Mouse (Mus musculus): Measurements from ENCODE around the gene Acacb. TPM values are rescaled to one million over a fixed set of nuclear protein-coding genes. Genes with fewer than 3 reads are reported as not detected.

Gene Acacb
- 1 to 10 TPM in 1 of 2 experiments, under 1 TPM in 1; 0.95 to 1.2 TPM for polyA plus RNA-seq (2017; shearing (Covaris generic))

GRCm38 (mm10) chr5:114146028-114146888, at the start of gene Acacb:
Acacb (plus strand) TSS chr5:114146535.

GRCm38 (mm10) chr5:114127374-114128349, 18.7 kb upstream of the Acacb start, which contains the start of gene Alkbh2:
Alkbh2 (minus strand) TSS chr5:114128218.

GRCm38 (mm10) chr5:114130211-114130605, 16.1 kb upstream of the Acacb start, which contains the start of gene Ung:
Ung (plus strand) TSS chr5:114130386.

DNA sequence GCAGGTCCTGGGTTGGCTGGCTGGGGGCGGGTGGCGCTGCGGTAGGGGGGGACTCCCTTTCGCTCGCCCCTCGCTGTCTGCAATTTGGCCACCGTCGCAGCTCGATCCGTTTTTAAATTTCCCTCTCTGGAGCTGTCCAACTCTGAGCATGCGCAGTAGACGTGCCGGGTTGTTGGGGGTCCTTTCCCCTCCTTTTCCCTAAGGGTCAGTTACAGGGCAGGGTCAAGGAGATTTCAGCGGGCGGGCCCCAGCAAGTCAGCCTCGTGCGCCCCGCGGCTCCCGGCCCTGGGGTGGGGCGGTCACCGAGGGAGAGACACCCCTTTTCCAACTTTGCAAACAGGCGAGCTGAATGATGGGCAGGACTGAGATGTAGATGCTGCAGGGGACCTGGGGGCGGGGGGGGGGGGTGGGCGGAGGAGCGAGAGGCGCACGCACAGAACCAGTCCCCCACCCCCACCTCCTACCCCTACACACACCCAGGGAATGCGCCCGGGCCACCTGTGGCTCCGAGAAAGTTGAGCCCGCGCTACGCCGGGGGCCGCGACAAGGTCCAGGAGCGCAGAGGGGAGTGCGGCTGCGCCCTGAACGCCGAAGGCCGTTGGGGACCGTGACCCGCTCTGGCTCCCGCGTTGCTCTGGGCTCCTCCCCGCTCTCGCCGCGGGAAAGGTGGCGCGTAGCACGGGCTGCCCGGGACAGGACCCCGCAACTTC, 127.5 kb downstream of the Acacb start, which contains the start of gene Foxn4:
Gene Foxn4, minus strand, starts transcription at position 115 of the 710 bp plus-strand sequence.

DNA sequence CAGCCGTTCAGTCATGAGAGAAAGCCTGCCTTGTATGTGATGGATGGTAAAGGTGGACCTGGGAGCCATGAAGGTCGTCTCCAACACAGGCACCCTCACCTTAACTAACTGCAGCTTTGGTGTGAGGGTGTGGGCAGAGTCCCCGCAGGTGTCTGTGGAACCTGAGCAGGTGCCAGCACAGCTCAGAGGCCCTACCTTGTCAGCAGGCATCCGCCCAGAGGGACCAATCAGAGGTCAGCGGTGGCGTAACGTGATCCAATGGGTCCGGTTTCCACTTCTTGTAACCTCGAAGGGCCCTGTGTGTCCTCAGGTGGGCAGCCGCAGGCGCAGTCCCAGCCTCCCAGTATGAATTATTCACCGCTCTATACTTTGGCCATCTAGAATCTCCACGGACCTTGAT, 142.5 kb downstream of the Acacb start, which contains the start of gene Myo1h:
Gene Myo1h, plus strand, starts transcription at position 293 of the 400 bp plus-strand sequence.

Other genes with a start within 250 kb of the Acacb start
- gene Coro1c, start 237.8 kb upstream of the Acacb start, polyA plus RNA-seq (2017; shearing (Covaris generic)) = 100 to 1,000 TPM in 1 of 2 experiments, 10 to 100 TPM in 1; 73.1 to 104 TPM
- 10 to 100 TPM; 45.0 to 47.2 TPM for gene Ssh1, start 152.6 kb upstream of the Acacb start, polyA plus RNA-seq (2017; shearing (Covaris generic))
- 1 to 10 TPM in 1 of 2 experiments, under 1 TPM in 1; 0.63 to 2.8 TPM for gene Dao, start 142.8 kb upstream of the Acacb start, polyA plus RNA-seq (2017; shearing (Covaris generic))
- gene Usp30, start 81.1 kb upstream of the Acacb start, polyA plus RNA-seq (2017; shearing (Covaris generic)) = 10 to 100 TPM in 1 of 2 experiments, 1 to 10 TPM in 1; 7.2 to 11.8 TPM
- gene Svop, start 55.0 kb upstream of the Acacb start, polyA plus RNA-seq (2017; shearing (Covaris generic)) = 1 to 10 TPM in 1 of 2 experiments, under 1 TPM in 1; 0.52 to 1.3 TPM
- 10 to 100 TPM; 16.8 to 20.8 TPM for gene Alkbh2, start 18.3 kb upstream of the Acacb start, polyA plus RNA-seq (2017; shearing (Covaris generic))
- gene Ung, start 16.1 kb upstream of the Acacb start, polyA plus RNA-seq (2017; shearing (Covaris generic)) = 1 to 10 TPM; 2.5 to 5.5 TPM
- not detected for gene Foxn4, start 127.3 kb downstream of the Acacb start, polyA plus RNA-seq (2017; shearing (Covaris generic))
- gene Myo1h, start 142.6 kb downstream of the Acacb start, polyA plus RNA-seq (2017; shearing (Covaris generic)) = 1 to 10 TPM; 5.1 to 6.0 TPM
- gene Kctd10, start 234.0 kb downstream of the Acacb start, polyA plus RNA-seq (2017; shearing (Covaris generic)) = 100 to 1,000 TPM; 104 to 131 TPM
- 10 to 100 TPM; 57.5 to 71.2 TPM for gene Ube3b, start 234.1 kb downstream of the Acacb start, polyA plus RNA-seq (2017; shearing (Covaris generic))